Mouse (Mus musculus): ENCODE data around the gene Sned1.

DNA sequence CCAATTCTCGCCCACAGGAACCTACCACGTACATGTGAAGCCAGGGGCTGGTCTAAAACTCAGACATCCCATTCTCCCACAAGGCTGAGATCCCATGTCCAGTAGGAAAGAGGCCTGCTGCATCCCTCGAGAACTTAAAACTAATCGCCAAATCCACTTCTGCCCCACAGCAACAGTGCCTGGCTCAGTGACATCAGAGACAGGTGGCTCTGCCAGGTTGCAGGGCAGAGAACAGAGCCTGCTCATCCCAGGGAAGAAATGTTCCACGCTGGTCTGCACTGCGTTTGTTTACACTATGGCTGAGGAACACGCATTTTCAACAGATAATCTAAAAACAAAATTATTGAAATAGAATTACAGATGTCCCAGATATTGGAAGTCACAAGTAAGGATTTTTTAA, 41.4 kb downstream of the Sned1 start:
- TF ChIP-seq CTCF (IDR thresholded peaks at IDR 0.05; ENCODE audit: low read depth) (no peak), EP300 (IDR thresholded peaks at IDR 0.05; ENCODE audit: low read depth) (no peak)

Measured in liver, embryonic 14.5 days (tissue).